Mouse (Mus musculus) bone marrow, adult 2 months (tissue): ENCODE measurements around the gene Ccdc116.

Experiments used
- CTCF ChIP-seq: fragments of 200-500 bp; IDR thresholded peaks from 2 replicates; pipeline ENCODE4 v1.5.1; 2011; ENCODE audit warnings: low read length, control low read depth; ENCODE audit not compliant: control insufficient read depth, insufficient read depth
- POLR2A ChIP-seq: fragments of 200-500 bp; IDR thresholded peaks from 2 replicates; pipeline ENCODE4 v1.6.1; 2011; ENCODE audit warnings: low read depth, mild to moderate bottlenecking, control low read depth, low read length, borderline replicate concordance; ENCODE audit not compliant: control insufficient read depth

- TF ChIP-seq POLR2A (no peak), CTCF (no peak)
Measured at GRCm38 (mm10) chr16:17154346-17154745, 7.3 kb upstream of the Ccdc116 start.
